Mouse (Mus musculus) ovary, postnatal 14 days (tissue): ENCODE results near the gene Map4k3.

Experiments
- DNase-seq: peaks from one replicate; pipeline ENCODE4 v3.0.0; 2022; ENCODE audit warnings: low spot score

Map4k3 gene

DNA sequence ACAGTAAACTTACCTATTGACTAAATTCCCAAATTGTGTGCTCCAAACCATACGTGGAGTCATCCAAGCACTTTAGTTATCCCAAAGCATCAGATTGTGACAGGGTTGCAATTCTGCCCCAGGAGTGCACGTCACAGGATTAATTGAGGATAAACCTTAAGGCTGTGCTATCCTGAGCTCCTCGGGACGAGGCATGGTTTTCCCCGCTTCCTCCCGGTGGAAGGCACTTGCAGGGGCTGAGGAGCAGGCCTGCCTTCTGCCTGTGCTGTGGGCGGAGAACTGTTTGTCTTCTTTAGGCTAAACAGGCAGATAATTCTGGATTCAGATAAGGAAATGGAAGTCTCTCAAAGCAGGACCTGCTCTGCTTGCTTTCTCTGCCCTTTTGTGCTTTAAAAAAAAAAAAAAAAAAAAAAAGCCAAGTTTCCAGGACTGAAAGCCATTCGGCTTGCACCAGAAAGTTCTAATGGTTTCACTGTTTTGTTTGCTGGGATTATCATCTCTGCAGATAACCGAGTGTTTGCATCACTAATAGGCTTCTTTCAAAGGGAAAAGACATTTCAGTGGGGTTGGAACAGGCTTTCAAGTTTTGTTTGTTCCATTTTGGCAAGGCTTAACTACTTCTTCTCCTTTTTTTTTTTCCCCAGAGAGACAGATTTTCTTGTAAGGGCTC lies 930 bp upstream of the Map4k3 start:
- DNase-seq, result no peak

DNA sequence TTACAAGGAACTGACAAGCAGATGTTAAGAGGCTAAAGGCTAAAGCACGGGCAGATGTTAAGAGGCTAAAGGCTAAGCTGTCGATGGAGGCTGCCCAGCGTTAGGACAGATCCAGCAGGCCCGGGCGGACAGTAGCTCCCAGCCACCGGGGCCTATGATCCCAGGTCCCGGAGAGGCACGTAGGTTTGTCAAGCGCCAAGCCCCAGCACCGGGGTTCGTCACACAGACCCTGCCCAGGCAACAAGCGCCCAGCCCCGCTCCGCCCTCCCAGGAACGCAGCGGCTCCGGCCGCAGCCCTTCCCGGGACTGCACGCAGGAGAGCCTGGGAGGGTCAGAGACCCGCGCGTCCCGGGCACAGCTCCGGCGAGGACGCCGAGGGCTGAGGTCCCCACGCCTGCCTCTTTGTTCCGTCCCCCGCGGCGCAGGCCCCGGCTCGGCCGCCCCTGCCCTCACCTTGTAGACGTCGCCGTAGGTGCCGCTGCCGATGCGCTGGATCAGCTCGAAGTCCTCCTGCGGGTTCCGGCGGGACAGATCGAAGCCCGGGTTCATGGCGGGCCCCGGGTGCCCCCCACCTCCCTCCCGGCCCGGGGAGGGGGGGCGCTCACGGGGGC lies 839 bp downstream of the Map4k3 start:
- peak; percentile 43 for DNase-seq

DNA sequence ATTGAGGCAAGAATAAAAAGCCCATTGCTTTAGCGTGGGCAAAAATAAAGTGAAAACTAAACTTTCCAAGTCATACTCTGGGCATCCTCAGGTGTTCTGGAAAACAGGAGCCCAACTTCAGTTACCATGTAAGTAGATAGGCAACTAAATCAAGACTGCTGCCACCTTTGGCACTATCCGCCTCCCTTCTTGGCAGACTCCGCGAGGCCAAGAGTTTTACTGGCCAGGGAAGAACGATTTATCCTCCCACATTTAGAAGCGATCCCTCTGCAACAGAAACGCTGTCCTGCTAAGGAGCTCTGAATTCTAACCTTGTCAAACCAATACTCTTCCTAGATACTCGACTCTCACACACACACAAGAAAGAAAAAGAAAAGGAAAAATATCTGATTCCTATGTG lies 1.5 kb downstream of the Map4k3 start:
- DNase-seq, result peak; percentile 40

DNA sequence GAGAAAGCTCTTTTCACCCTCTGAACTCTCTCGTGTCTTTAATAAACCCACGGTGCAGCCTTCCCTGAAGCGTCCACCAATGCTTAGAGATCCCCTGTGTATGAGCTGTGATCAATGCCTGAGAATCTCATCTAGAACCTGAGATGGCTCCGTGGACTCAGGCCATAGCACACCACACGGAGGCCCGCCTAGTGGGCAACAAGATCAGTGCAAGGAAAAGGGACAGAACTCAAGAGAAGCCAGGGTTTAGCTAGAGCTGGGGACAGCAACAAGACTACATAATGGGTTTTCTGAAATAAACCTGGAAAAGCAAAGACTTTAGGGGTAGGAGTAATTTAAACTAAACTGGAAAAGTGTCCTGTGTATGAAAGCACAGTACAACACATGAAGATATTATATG lies 5.2 kb downstream of the Map4k3 start:
- DNase-seq, result no peak

DNA sequence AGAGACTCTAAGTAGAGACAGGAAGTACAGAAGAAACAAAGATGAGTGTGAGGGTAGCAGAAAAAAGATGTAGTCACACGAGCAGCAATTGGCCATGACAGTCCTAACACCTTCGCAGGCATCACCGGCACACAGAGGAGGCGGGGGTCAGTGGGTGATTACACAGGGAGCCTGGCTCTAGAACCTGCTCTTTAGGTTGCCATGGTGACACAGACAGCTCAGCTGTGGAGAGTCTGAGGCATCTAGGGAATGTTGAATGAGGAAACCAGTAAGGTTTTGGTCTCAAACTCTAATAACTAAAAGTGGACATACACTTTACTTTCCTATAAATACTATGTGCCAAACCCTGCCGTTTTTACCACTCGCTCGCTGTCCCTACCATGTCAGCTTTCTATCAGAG lies 6.6 kb downstream of the Map4k3 start:
- DNase-seq, result no peak

DNA sequence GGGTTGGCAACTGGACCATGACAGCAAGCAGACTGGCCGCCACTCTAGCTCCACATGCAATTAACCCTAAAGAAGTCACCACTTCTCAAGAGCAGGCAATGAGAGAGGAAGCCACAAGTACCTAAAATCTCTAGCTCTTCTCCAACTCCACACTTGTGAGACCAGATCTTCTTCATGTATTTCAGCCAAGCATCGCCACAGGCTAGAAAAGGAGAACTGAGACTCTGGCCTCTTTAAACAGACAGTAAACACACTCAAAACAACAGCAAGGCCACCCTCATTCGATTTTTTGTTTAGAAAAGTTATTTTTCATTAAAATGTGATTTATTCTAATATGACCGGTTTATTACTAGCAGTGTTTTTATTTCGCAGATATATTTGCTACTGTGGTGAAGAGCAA lies 9.0 kb downstream of the Map4k3 start:
- no peak for DNase-seq

DNA sequence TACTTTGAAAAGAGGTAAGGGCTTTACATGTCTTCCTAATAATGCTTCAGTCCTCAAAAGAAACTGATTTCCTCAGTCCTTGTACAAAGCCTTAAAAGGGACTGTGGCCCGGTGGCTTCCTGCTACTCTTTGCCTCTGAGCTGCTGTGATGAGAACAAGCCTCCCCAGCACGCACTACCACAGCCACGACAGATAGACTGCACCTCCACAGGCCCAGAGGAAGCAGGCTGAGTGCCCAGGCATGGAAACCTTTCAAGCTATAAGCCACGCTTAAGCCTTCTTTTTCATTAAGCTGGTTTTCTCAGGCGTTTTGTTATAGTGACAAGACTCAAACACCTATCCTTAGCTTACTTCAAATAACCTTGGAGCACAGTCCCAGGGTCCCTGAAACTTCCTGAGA lies 10.0 kb downstream of the Map4k3 start:
- no peak for DNase-seq

DNA sequence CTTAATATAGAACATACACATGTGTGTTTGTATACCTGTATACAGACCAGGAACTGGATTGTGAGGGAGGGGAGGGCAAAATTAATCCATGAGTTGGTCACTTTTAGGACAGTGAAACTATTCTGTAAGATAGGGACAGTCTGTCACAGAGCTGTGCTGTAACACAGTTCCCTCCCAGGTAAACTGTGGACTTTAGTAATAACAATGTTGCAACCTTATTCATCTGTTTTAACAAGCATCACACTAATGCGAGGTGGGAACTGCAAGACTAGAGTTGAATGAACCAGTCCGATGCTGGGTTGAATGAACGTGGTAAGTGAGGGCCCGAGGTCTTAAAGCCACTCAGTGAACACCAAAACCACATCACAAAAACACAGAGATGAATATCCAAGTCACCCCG lies 14.7 kb downstream of the Map4k3 start:
- DNase-seq, result no peak

DNA sequence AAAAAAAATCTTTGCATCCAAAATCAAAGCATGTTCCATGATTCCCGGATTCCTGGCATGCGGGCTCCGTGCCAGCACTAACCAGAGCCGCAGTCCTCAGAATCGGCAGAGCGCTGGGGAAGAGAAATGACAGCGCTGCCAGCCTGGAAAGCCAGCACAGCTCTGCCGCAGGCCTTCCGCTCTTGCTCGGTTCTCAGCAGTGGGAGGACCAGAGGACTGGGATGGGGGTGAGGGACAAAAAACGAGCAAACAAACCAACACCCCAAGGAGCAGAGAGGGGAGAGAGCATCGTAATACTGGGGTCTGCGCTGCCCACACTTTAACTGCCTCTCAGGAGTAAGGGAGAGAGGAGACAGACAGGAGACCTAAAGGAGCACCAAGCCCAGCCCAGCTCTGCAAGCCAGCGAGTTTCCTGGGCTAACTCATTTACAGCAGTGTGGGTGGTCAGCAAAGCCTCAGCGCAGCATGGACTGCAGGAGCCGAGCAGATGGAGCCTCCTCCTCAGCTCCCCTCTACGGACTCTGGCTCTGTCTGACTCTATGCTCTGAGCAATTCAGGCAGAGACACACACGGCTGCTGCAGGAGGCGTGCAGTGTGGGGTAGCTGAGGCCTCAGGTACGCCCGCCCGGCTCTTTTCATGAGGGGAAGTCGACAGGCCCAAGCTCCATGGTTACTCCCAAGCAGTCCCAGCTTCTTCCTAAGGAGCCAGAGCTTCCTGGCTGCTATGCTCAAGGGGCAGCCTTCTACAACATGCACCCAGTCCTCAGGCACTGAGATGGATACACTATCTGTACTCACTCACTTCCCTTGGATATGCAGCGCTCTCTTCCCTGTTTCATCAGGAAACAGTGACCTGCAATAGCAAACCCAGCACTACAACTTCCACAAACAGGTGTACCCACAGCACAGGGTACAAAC lies 18.1 kb downstream of the Map4k3 start:
- no peak for DNase-seq

DNA sequence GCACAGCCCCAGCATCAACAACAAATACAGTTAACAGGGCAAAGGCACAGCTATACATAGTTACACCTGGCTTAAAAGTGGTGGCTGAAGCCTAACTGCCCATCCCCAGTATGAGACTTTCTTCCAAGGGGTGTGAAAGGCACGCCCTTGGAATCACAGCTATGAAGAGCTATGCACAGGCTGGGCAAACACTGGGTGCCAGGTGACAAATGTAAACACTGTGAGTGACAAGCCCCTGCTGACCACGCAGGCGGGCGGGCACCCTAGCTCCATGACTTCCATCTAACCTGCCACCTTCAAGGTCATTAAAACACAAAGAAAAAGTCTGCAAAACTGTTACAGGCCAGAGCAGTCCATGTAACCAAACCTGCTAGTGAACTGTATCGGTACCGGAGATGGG lies 19.5 kb downstream of the Map4k3 start:
- no peak for DNase-seq

DNA sequence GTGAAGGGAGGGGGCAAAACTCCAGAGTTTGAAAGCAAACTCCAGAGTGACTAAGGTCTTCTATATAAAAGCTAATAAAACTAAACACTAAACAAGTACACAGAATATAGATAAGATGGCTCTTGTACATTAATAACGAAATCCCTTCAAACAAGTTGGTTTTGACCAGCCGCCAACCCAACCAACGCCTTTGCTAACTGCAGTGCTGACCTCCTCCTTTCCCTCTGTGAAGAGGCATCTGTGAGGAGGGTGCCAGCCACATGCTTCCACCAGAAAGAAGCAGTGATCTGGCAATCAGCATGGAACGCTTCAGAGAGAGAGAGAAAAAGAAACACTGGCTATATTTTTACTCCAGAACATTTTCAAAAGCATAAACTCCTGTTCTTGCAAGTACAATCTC lies 21.1 kb downstream of the Map4k3 start:
- no peak for DNase-seq

DNA sequence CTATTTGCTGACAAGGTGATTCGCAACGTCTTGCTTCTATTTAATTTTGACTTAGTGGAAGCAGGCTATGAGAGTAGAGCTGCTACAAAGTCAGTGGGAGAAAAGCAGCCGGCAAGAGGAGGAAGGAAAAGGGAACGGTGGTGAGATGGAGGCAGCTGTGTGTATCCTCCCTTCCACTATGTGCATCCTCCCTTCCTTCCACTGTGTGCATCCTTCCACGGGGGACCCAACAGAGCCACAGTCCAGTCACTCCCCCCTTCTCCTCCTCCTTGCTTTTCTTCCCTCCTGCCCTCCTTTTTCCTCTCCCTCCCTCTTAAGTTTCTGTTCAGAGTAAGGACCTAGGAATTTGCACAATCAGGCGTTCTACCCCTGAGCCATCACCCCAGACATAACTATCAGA lies 21.7 kb downstream of the Map4k3 start:
- DNase-seq, result no peak

DNA sequence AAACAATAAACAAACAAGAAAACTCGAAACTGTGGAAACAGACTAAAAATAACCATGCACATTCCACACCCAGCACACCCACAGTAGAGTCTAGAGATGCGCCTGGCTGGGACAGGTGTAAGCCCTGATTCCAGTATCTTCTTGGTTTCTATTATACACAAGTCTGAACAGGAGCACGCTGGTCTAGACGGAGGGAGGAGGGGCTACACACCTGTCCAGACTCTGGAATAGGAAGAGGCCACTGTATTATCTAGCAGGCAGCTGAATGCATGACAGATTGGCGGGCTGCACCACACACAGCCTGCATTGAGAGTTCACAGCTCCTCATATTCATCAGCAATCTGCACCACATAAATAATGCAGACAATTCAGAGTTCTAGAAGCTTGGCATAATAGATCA lies 26.6 kb downstream of the Map4k3 start:
- DNase-seq, result no peak

DNA sequence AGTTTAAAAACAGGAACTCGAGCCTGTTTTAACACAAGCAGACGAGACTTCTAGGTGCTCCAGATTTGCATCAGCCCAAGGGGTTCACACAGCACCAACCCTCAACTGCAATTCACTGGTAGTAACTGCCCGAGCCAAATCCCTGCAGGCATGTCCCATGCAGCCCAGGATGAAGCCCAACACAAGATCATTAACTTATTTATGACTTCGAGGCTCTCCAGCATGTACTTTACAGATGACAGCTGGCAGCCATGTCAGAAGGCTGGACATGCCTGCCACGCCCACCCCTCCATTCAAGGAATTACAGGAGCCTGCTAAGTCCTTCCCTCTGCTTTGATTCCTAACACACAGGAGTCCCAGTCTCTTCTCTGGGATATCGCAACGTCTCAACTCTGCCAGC lies 29.4 kb downstream of the Map4k3 start:
- no peak for DNase-seq

DNA sequence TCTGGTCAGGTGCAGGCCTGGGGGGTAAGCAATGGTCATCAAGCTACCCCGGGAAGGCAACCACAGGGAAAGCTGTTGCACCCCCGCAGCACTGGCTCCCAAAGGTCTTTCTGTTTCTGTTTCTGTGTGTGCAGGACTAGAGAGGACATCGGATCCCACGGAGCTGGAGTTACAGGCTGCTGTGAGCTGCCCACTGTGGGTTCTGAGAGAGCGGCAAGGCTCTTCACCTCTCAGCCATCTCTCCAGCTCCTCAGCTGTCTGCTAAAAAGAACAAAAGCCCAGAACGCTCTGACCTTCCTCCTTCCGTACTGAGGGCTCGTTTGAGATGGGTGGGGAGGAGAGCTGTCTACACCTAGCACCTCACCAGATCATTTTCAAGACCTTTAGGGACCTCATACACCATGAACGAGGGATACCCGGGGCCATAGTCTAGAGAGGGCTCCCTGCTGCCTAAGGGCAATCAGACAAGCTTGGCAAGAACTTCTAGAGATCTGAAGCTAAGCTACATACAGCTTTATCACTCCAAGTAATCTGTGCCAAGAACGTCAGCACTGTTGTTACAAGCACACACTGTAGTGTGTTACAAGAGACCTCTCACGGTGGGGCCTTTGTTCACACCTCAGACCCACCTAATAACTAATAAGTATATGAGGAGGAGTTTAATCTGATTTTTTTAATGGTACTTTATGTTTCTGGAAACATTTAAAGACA lies 29.9 kb downstream of the Map4k3 start:
- DNase-seq, result no peak

DNA sequence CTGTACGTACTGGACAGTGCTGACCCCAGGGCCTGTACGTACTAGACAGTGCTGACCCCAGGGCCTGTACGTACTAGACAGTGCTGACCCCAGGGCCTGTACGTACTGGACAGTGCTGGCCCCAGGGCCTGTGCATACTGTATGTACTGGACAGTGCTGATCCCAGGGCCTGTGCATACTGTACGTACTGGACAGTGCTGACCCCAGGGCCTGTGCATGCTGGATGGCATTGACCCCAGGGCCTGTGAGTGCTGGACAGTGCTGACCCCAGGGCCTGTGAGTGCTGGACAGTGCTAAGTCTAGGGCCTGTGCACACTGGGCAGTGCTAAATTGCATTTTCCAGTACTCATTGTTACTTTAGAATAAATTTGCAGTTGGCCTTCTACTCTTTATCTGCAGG lies 31.3 kb downstream of the Map4k3 start:
- no peak for DNase-seq

DNA sequence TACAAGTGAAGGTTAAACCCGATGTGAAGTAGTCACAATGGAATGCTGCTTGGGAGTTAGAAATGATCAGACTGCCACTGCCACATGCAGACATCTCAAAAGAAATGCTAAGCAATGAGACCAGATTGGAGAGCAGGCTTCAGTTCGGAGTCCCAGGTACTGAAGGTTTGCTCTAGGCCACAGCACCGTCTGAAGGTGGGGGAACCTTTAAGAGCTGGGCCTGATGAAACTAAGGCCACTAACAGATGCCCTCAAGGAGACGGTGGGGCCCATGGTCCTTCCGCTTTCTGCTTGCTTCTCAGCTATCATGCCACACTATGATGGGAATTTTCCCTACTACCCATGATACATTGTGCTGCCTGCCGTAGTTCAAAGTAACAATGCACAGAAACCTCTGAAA lies 32.1 kb downstream of the Map4k3 start:
- no peak for DNase-seq

DNA sequence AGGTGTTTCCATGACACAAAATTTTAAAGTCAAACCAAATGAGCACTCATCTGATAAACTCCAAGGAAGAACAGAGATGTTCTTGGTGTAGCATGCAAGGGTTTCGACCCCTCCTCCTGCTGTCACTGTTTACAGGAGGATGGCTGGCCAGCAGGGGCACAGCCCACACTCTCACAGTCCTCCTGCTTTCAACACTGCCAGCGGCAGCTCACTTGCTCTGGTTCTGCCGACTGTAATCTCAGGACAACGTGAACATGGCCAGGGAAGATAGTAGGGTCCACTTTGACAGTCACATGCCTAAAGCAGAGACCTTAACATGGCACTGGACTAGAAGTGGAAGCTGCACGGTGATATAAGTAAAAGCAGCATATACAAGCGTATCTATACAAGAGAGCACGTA lies 34.6 kb downstream of the Map4k3 start:
- no peak for DNase-seq

DNA sequence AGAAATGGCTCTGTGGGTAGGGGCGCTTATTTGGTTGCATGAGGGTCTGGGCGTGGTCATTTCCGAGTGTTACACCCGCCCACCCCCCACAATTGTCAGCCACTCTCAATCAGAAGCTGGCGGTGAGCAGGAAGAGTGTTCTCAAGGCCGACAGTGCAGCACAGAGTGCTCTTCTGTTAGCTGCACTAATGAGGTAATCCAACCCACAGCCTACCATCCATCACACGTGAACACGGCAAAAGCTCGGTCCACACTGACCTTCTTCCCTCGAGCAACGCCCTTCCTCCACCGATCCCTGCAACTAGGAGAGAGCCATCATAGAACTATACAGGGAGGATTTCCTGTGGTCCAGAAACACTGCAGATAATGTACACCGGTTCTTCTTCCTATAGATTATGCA lies 36.1 kb downstream of the Map4k3 start:
- no peak for DNase-seq

DNA sequence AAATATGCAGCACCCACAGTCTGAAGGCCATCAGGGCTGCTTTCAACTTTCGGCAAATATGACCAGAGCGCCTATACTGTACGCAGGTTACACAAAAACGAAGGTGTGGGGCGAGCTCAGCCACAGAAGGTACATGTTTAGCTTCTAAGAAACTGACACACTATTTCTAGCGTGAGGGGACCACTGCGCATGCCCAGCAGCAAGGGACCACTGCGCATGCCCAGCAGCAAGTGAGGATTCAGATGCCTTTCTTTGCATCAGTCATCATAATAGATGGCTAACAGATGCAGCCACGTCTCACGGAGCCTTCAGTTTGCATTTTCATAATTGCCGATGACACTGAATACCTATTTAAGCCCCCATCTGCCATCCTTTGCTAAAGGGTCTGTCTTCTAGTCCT lies 39.6 kb downstream of the Map4k3 start:
- no peak for DNase-seq

DNA sequence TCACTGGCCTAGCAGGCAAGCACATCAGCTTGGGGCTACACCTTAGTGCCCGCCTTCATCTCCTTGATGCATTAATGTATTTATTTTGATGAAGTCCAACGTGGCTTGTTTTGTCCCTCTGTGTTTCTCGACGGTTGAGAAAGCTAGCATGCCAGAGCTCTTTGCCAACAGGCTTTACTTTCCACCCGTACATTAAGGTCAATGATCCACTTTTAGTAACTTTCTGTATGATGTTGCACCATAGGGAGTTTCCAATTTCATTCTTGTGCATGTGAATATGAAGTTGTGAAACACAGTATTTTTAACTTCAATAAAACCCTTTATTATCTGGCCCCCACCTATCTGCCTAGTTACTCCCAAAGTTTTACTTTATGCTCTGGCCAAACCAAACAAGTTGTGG lies 42.2 kb downstream of the Map4k3 start:
- no peak for DNase-seq

DNA sequence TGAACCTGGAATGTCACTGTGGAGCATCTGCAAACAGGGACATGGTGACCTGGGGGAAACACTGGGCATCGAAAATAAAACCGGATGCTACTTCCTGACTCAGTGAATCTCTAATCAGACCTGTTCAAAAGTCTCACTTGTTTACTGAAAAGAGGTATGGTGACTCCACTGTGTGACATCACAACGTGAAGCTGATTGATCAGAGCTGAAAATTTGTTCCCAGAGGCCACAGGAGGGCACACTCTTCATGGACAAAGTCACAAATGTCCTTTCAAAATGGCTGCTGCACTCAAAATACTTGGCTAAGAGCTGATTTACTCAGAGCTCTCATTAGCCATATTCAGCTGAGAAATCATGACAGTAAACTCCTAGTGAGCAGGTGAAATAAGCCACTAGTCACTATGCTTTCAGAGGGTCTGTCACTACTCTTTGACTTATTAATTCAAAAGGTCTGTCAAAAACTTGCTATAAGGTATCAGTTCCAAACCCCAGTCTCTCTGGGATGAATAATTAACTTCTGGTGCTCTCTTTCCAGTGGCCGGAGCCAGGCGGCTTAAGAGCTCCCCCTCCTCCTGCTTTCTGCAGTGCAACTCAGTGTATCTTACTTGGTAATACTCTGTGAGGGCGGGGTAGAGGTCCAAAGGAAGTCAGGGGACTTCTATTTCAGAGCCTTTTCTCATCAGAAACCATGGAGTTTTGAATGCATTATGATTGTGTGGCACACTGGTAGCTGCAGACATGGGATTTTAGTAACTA lies 44.3 kb downstream of the Map4k3 start:
- DNase-seq, result no peak
